Mouse (Mus musculus): ENCODE results near the gene C130032M10Rik. TPM values are rescaled to one million over a fixed set of nuclear protein-coding genes. Genes with fewer than 3 reads are reported as not detected.
A peak's percentile ranks its signal among the peaks of the same experiment; 100 is the strongest.

C130032M10Rik gene
- total RNA-seq, 1 experiment, result 1.8 TPM

DNA sequence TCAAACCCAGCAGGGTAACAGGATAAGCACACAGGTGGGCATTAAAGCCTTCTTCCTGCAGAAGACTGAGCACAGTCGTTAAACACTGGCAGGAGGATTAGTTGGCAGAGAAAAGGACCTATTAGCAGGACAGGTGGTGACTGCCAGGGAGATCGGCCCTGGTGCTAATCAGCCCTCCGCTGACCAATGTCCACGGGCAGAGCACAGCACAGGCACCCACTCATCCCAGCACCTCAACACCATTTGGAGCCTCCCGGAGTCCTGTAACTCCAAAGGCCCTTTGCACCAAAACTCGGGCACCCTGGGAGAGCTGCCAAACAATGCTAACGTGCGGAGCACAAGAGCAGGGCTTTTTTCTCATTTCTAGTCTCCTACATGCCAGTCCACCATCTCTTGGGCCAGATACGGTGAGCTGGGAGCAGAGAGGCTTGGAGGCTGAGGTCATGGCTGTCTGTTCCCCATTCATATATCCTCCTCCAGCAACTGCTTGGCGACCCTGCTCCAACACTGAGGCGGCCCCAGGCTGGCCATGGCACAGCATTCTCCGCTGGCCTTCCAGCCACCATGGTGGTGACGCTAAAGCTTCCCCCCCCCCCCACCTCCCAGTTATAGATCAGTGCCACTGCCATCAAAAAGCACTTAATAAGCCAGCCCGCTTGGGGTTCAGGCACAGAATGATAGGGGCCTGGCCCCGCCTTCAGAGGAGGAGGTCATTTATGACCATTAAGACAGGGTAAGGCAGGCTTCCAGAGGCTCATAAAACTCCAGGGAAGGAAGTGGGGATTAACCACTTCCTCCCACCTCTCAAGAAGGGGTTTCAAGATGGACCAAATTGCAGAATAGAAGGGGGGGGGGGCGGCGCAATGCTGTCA lies 28.6 kb downstream of the C130032M10Rik start:
- DNase-seq (ENCODE audit: low read depth, low spot score), result no peak
- no peaks in the 10 kb centered on the region for H3K9me3 ChIP-seq (ENCODE audit: control insufficient read depth, insufficient read depth, low read depth, low read length)
- H3K9ac ChIP-seq (ENCODE audit: insufficient read depth, low read depth, low read length, poor library complexity, severe bottlenecking), result peak overlapping the region; percentile 23; the same call in 1 of the 2 replicates
- in situ Hi-C loops (cut with MboI; ENCODE audit: low sequenced_read_pairs in 2 of 2, unreplicated experiment in 2 of 2), result no loop called here
- no peak for TF ChIP-seq ZC3H11A (IDR thresholded peaks at IDR 0.05; ENCODE audit: borderline replicate concordance, low read depth, low read length)
- no peak for TF ChIP-seq ZNF384 (IDR thresholded peaks at IDR 0.05; ENCODE audit: low read depth, low read length)
- TF ChIP-seq HCFC1 (IDR thresholded peaks at IDR 0.05; ENCODE audit: borderline replicate concordance, insufficient read depth, low read length), result no peak
- no peak for TF ChIP-seq MAFK (IDR thresholded peaks at IDR 0.05; ENCODE audit: insufficient read depth, low read depth, low read length)
- no peak for TF ChIP-seq CHD2 (IDR thresholded peaks at IDR 0.05; ENCODE audit: low read depth, low read length)
- H3K4me1 ChIP-seq (ENCODE audit: control insufficient read depth in 2 of 2, insufficient read depth in 2 of 2, low read length in 2 of 2, poor library complexity in 1 of 2), result peaks cover 22 to 56% of the 10 kb centered on the region in 2 experiments
- peaks cover 34% of the 10 kb centered on the region for H3K36me3 ChIP-seq (ENCODE audit: control insufficient read depth, insufficient read depth, low read length, poor library complexity, severe bottlenecking)
- H3K27ac ChIP-seq (ENCODE audit: insufficient read depth, low read depth, low read length, poor library complexity, severe bottlenecking), result no peak overlapping the region
- H3K4me3 ChIP-seq (ENCODE audit: insufficient read depth in 1 of 2, low read depth in 1 of 2, low read length in 2 of 2, poor library complexity in 1 of 2, severe bottlenecking in 1 of 2), result peak overlapping the region in 1 of 2 experiments; percentile 4; a peak in 2 of 4 replicates

- in situ Hi-C loops (cut with MboI; ENCODE audit: low sequenced_read_pairs in 2 of 2, unreplicated experiment in 2 of 2), result no loop called here
- H3K9me3 ChIP-seq (ENCODE audit: control insufficient read depth, insufficient read depth, low read depth, low read length), result no peaks in the 10 kb centered on the region
- no peak for DNase-seq (ENCODE audit: low read depth, low spot score)
- H3K4me1 ChIP-seq (ENCODE audit: control insufficient read depth in 2 of 2, insufficient read depth in 2 of 2, low read length in 2 of 2, poor library complexity in 1 of 2), result peaks cover 22 to 52% of the 10 kb centered on the region in 2 experiments
- no peak overlapping the region for H3K27ac ChIP-seq (ENCODE audit: insufficient read depth, low read depth, low read length, poor library complexity, severe bottlenecking)
- H3K4me3 ChIP-seq (ENCODE audit: insufficient read depth in 1 of 2, low read depth in 1 of 2, low read length in 2 of 2, poor library complexity in 1 of 2, severe bottlenecking in 1 of 2), result 0 out of 4 replicates have a peak overlapping the region, but pooled peaks of 1 of the 2 experiments have one; percentile 4
- TF ChIP-seq MAFK (IDR thresholded peaks at IDR 0.05; ENCODE audit: insufficient read depth, low read depth, low read length) (no peak), HCFC1 (IDR thresholded peaks at IDR 0.05; ENCODE audit: borderline replicate concordance, insufficient read depth, low read length) (no peak), ZC3H11A (IDR thresholded peaks at IDR 0.05; ENCODE audit: borderline replicate concordance, low read depth, low read length) (no peak), CHD2 (IDR thresholded peaks at IDR 0.05; ENCODE audit: low read depth, low read length) (no peak), ZNF384 (IDR thresholded peaks at IDR 0.05; ENCODE audit: low read depth, low read length) (no peak)
- peaks cover 32% of the 10 kb centered on the region for H3K36me3 ChIP-seq (ENCODE audit: control insufficient read depth, insufficient read depth, low read length, poor library complexity, severe bottlenecking)
- H3K9ac ChIP-seq (ENCODE audit: insufficient read depth, low read depth, low read length, poor library complexity, severe bottlenecking), result no peak overlapping the region
Observed at GRCm38 (mm10) chr9:114544754-114545393, 29.4 kb downstream of the C130032M10Rik start.

- Histone ChIP-seq H3K9me3 (ENCODE audit: control insufficient read depth, insufficient read depth, low read depth, low read length) (no peaks in the 10 kb centered on the region), H3K4me1 (ENCODE audit: control insufficient read depth in 2 of 2, insufficient read depth in 2 of 2, low read length in 2 of 2, poor library complexity in 1 of 2) (peaks cover 24 to 43% of the 10 kb centered on the region in 2 experiments), H3K27ac (ENCODE audit: insufficient read depth, low read depth, low read length, poor library complexity, severe bottlenecking) (peak overlapping the region; percentile 66; the same call in 1 of the 2 replicates), H3K9ac (ENCODE audit: insufficient read depth, low read depth, low read length, poor library complexity, severe bottlenecking) (peak overlapping the region; percentile 7; the same call in 1 of the 2 replicates), H3K4me3 (ENCODE audit: insufficient read depth in 1 of 2, low read depth in 1 of 2, low read length in 2 of 2, poor library complexity in 1 of 2, severe bottlenecking in 1 of 2) (peak overlapping the region; percentile 13 to 17; a peak in 3 of 4 replicates), H3K36me3 (ENCODE audit: control insufficient read depth, insufficient read depth, low read length, poor library complexity, severe bottlenecking) (peaks cover 30% of the 10 kb centered on the region)
- TF ChIP-seq ZNF384 (IDR thresholded peaks at IDR 0.05; ENCODE audit: low read depth, low read length) (no peak), ZC3H11A (IDR thresholded peaks at IDR 0.05; ENCODE audit: borderline replicate concordance, low read depth, low read length) (no peak), CHD2 (IDR thresholded peaks at IDR 0.05; ENCODE audit: low read depth, low read length) (no peak), HCFC1 (IDR thresholded peaks at IDR 0.05; ENCODE audit: borderline replicate concordance, insufficient read depth, low read length) (no peak), MAFK (IDR thresholded peaks at IDR 0.05; ENCODE audit: insufficient read depth, low read depth, low read length) (no peak)
- DNase-seq (ENCODE audit: low read depth, low spot score), result no peak
- in situ Hi-C loops (cut with MboI; ENCODE audit: low sequenced_read_pairs in 2 of 2, unreplicated experiment in 2 of 2), result no loop called here
Observed at GRCm38 (mm10) chr9:114546765-114547164, 31.3 kb downstream of the C130032M10Rik start.

DNA sequence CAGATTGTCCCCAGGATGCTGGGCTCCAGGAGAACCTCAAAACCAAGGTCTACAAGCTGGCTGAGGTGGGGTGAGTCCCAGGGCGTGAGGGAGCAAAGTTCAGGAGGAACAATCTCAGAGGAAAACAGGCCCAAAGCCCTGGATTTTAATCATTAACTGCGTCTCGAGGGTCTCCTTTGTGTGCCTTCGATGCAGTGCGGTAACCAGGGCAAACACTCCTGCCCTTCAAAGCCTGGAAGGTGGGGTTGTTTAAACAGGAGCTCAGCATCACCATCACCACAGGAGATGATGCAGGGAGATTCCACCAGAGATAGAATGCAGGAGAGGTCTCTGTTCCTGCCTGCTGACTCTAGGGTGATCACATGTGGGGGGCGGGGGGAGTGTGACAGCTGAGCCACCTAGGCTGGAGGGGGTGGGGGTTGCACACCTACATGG lies 32.2 kb downstream of the C130032M10Rik start:
- in situ Hi-C loops (cut with MboI; ENCODE audit: low sequenced_read_pairs in 2 of 2, unreplicated experiment in 2 of 2), result no loop called here

More for the DNA sequence above, 32.2 kb downstream of the C130032M10Rik start:
- H3K9ac ChIP-seq (ENCODE audit: insufficient read depth, low read depth, low read length, poor library complexity, severe bottlenecking), result peak overlapping the region; percentile 21; the same call in 1 of the 2 replicates
- no peaks in the 10 kb centered on the region for H3K9me3 ChIP-seq (ENCODE audit: control insufficient read depth, insufficient read depth, low read depth, low read length)
- peaks cover 31% of the 10 kb centered on the region for H3K36me3 ChIP-seq (ENCODE audit: control insufficient read depth, insufficient read depth, low read length, poor library complexity, severe bottlenecking)
- no peak for DNase-seq (ENCODE audit: low read depth, low spot score)
- TF ChIP-seq ZNF384 (IDR thresholded peaks at IDR 0.05; ENCODE audit: low read depth, low read length) (no peak), CHD2 (IDR thresholded peaks at IDR 0.05; ENCODE audit: low read depth, low read length) (no peak), HCFC1 (IDR thresholded peaks at IDR 0.05; ENCODE audit: borderline replicate concordance, insufficient read depth, low read length) (no peak), MAFK (IDR thresholded peaks at IDR 0.05; ENCODE audit: insufficient read depth, low read depth, low read length) (no peak), ZC3H11A (IDR thresholded peaks at IDR 0.05; ENCODE audit: borderline replicate concordance, low read depth, low read length) (no peak)
- peak overlapping the region; percentile 66 for H3K27ac ChIP-seq (ENCODE audit: insufficient read depth, low read depth, low read length, poor library complexity, severe bottlenecking)
- H3K4me3 ChIP-seq (ENCODE audit: insufficient read depth in 1 of 2, low read depth in 1 of 2, low read length in 2 of 2, poor library complexity in 1 of 2, severe bottlenecking in 1 of 2), result peak overlapping the region in 1 of 2 experiments; percentile 33; a peak in 1 of 4 replicates
- H3K4me1 ChIP-seq (ENCODE audit: control insufficient read depth in 2 of 2, insufficient read depth in 2 of 2, low read length in 2 of 2, poor library complexity in 1 of 2), result peaks cover 21 to 40% of the 10 kb centered on the region in 2 experiments

Data from ES-E14 (cell line).